Mouse (Mus musculus) C2C12 (cell line): Measurements from ENCODE around the gene Gnb2. TPM values are rescaled to one million over a fixed set of nuclear protein-coding genes. Genes with fewer than 3 reads are reported as not detected.

ENCODE experiments used
- H3K27me3 ChIP-seq: one replicate; pipeline ENCODE4 v1.6.1; 2011; ENCODE audit not compliant: control insufficient read depth, insufficient read depth, insufficient read length
- H3K36me3 ChIP-seq: one replicate; pipeline ENCODE4 v1.6.1; 2011; ENCODE audit not compliant: control insufficient read depth, insufficient read depth
- H3K4me3 ChIP-seq: one replicate; pipeline ENCODE4 v1.5.1; 2011; ENCODE audit warnings: mild to moderate bottlenecking, control low read depth; ENCODE audit not compliant: poor library complexity, insufficient read depth, severe bottlenecking
- H3K79me2 ChIP-seq: one replicate; pipeline ENCODE4 v1.6.1; 2011; ENCODE audit not compliant: control insufficient read depth, insufficient read depth
- H3K79me3 ChIP-seq: one replicate; pipeline ENCODE4 v1.6.1; 2011; ENCODE audit warnings: low read depth, control low read depth
- H3ac ChIP-seq: one replicate; pipeline ENCODE3; 2011; ENCODE audit warnings: low read depth; ENCODE audit not compliant: control insufficient read depth, insufficient read length
- CEBPB ChIP-seq: IDR thresholded peaks from one replicate; pipeline ENCODE4 v1.6.1; 2011; ENCODE audit warnings: low read depth, mild to moderate bottlenecking, control low read depth, moderate library complexity
- CTCF ChIP-seq: IDR thresholded peaks from one replicate; pipeline ENCODE4 v1.5.1; 2011; ENCODE audit not compliant: control insufficient read depth, insufficient read depth, insufficient read length
- FOSL1 ChIP-seq: IDR thresholded peaks from one replicate; pipeline ENCODE4 v1.8.0; 2011; ENCODE audit warnings: mild to moderate bottlenecking, low read length; ENCODE audit not compliant: poor library complexity, insufficient read depth, severe bottlenecking
- MAX ChIP-seq: IDR thresholded peaks from one replicate; pipeline ENCODE4 v1.6.1; 2011; ENCODE audit warnings: mild to moderate bottlenecking, control low read depth
- MYOD1 ChIP-seq: IDR thresholded peaks from one replicate; pipeline ENCODE4 v1.6.1; 2011; ENCODE audit warnings: low read depth; ENCODE audit not compliant: control insufficient read depth, insufficient read length
- MYOG ChIP-seq: IDR thresholded peaks from one replicate; pipeline ENCODE4 v1.6.1; 2011; ENCODE audit not compliant: control insufficient read depth, insufficient read length; ENCODE audit errors: extremely low read depth
- USF1 ChIP-seq: IDR thresholded peaks from one replicate; pipeline ENCODE4 v1.6.1; 2011; ENCODE audit warnings: low read depth, mild to moderate bottlenecking, control low read depth, moderate library complexity
- polyA plus RNA-seq: library from polyadenylated mRNA; unstranded; fragments of >200 nt; fragmentation: generic; extraction: Trizol; gene quantifications from one replicate; pipeline ENCODE4 v1.2.1, GENCODE M21; 2012; ENCODE audit warnings: missing spikeins

Gnb2 gene
- polyA plus RNA-seq, 1 experiment = 672 TPM

DNA sequence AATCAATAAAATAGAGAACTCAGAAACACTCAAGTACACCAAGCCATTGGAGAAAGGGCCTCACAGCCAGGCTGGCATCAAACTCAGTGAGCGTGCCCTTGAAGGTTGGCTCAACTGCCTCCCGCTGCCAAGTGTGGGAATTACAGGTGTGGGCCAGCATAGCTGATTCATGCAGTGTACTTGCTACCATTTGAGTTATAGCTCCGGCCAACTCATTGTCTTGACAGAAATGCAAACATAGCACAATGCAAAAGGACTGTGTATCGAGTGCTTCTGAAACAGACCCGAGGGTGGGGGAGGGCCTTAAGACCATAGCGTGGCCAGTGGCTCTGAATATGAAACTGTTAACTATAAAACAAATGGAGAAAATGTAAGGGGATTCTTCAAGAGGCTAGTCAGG, 29.3 kb downstream of the Gnb2 start:
- H3ac ChIP-seq = no peak overlapping the region
- no peaks in the 10 kb centered on the region for H3K27me3 ChIP-seq
- no peak overlapping the region for H3K4me3 ChIP-seq
- peaks cover 4% of the 10 kb centered on the region for H3K79me3 ChIP-seq
- TF ChIP-seq MYOD1 (no peak), FOSL1 (no peak), CTCF (no peak), USF1 (no peak), MAX (no peak), CEBPB (no peak), MYOG (no peak)
- peaks cover 8% of the 10 kb centered on the region for H3K36me3 ChIP-seq
- peaks cover 11% of the 10 kb centered on the region for H3K79me2 ChIP-seq

DNA sequence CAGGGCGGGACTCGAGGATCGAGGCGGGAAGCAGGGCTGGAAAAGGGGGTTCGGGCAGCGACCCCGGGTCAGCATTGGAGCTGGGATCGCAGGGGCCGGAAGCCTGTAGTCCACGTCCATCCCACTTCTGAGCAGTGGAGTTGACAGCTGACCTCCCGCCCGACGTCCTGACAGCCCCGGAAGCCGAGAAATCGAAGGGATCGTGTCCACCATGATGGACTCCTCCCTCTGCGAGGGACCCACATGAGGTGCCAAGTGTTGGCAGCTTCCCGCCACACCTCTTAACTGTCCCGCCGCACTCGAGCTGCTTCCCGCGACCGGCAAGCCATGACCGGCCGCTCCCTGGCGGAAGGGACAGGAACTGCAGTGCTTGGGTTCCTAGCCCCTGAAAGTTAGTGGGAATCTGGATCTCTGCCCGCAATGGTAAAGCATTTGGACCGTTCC, 30.6 kb downstream of the Gnb2 start:
- Histone ChIP-seq H3K79me2 (peaks cover 11% of the 10 kb centered on the region), H3K4me3 (peak overlapping the region; percentile 47), H3K79me3 (peaks cover 4% of the 10 kb centered on the region), H3K27me3 (no peaks in the 10 kb centered on the region), H3ac (peak overlapping the region; percentile 74), H3K36me3 (peaks cover 8% of the 10 kb centered on the region)
- TF ChIP-seq MYOD1 = no peak
- TF ChIP-seq CTCF = peak; percentile 77

GRCm38 (mm10) chr5:137501709-137502666, 31.3 kb downstream of the Gnb2 start, which contains the start of gene Pop7:
Pop7 (minus strand) TSS chr5:137502518.
- H3K36me3 ChIP-seq = peaks cover 8% of the 10 kb centered on the region
- peaks cover 4% of the 10 kb centered on the region for H3K79me3 ChIP-seq
- TF ChIP-seq MYOG (no peak), CEBPB (no peak), CTCF (peak; percentile 57), USF1 (peak; percentile 98), MYOD1 (no peak), MAX (no peak)
- H3K79me2 ChIP-seq = peaks cover 11% of the 10 kb centered on the region
- H3ac ChIP-seq = peak within 1 kb of the TSS; percentile 83
- H3K4me3 ChIP-seq = peak within 1 kb of the TSS; percentile 47
- peaks cover 5% of the 10 kb centered on the region for H3K27me3 ChIP-seq

DNA sequence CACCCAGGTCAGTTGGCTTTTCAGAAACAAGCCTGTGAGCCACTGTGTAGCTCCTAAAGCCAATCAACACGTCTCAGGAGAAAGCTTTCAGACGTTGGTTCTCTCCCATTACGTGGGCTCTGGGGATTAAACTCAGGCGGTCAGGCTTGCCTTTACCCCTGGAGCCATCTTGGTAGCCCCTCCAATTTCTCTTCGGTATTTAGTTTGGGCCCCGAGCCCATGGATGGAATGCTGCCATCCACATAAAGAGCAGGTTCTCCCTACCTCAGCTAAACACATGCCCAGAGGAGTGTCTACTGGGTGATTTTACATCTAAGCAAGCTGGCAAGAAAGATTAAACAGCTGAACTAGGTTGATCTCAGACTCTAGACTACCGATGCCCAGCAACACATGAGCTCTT, 33.1 kb downstream of the Gnb2 start:
- Histone ChIP-seq H3K79me2 (peaks cover 11% of the 10 kb centered on the region), H3K27me3 (peaks cover 12% of the 10 kb centered on the region), H3K4me3 (no peak overlapping the region), H3ac (no peak overlapping the region), H3K36me3 (peaks cover 8% of the 10 kb centered on the region), H3K79me3 (peaks cover 4% of the 10 kb centered on the region)
- TF ChIP-seq MYOD1 (no peak), CTCF (no peak), USF1 (no peak), MYOG (no peak), FOSL1 (no peak), MAX (no peak), CEBPB (no peak)

DNA sequence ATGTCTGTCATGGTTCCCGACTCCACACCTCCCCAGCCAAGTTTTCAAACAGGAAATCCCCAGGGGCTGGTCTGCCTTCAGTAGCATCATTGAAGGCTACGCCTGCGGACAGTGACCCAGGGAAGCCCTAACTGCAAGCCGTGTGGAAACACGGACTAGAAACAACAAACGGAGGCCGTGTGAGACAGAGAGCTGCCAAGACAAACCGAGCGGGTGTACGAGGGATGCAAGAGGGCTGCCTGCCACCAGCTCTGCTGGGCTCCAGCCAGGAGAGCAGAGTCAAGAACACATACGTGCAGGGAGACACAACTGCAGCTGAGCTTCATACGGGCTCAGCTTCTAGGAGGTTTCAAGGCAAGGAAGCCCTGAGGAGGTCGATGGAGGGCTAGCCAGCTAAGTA, 39.5 kb downstream of the Gnb2 start:
- Histone ChIP-seq H3K79me2 (no peaks in the 10 kb centered on the region), H3K36me3 (no peaks in the 10 kb centered on the region), H3ac (no peak overlapping the region), H3K4me3 (no peak overlapping the region), H3K79me3 (no peaks in the 10 kb centered on the region), H3K27me3 (peaks cover 38% of the 10 kb centered on the region)
- TF ChIP-seq MAX (no peak), FOSL1 (no peak), CTCF (no peak), MYOG (no peak), CEBPB (no peak), USF1 (no peak), MYOD1 (no peak)

DNA sequence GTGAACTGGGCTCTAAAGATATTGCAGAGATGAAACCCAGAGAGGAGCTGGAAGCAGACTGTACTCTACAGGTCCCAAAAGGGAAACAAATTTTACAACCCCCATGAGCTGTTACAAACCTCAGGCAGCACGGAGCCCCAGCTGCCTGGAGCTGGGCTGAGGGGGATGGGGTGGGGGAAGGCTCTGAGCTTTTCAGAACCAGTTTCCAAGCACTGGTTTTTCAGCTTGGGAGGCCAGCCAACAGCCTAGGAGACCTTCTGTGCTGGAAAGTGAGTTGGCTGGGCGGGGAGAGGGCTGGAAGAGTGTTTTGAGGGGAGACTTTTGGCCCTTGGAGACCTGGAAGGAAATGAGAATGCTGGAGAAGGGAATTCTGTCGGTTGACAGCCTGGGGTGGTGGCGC, 41.8 kb downstream of the Gnb2 start:
- Histone ChIP-seq H3K4me3 (no peak overlapping the region), H3K27me3 (peaks cover 44% of the 10 kb centered on the region), H3K79me2 (no peaks in the 10 kb centered on the region), H3ac (no peak overlapping the region), H3K79me3 (no peaks in the 10 kb centered on the region), H3K36me3 (no peaks in the 10 kb centered on the region)
- no peak for TF ChIP-seq MYOD1
- no peak for TF ChIP-seq MYOG
- TF ChIP-seq USF1 = no peak
- TF ChIP-seq MAX = no peak
- TF ChIP-seq CTCF = no peak
- no peak for TF ChIP-seq CEBPB
- TF ChIP-seq FOSL1 = no peak
